Mouse (Mus musculus) kidney, embryonic 16.5 days (tissue): ENCODE results near the gene Mras. TPM values are rescaled to one million over a fixed set of nuclear protein-coding genes. Genes with fewer than 3 reads are reported as not detected.

Experiments used
- ATAC-seq: fragments of 200-750 bp; cut with Nextera tagmentation; 2 replicates; pipeline ENCODE4 v1.8.0; 2017; ENCODE audit warnings: moderate TSS enrichment; ENCODE audit not compliant: low FRiP score, low TSS enrichment
- H3K27ac ChIP-seq: fragments of 300-500 bp; sonication (generic); 2 replicates; pipeline ENCODE4 v1.5.1; 2014; ENCODE audit warnings: low read length
- H3K27me3 ChIP-seq: fragments of 300-500 bp; sonication (generic); 2 replicates; pipeline ENCODE4 v1.6.1; 2014; ENCODE audit warnings: low read length, control low read depth, mixed read lengths; ENCODE audit not compliant: insufficient read depth
- H3K36me3 ChIP-seq: fragments of 300-500 bp; sonication (generic); 2 replicates; pipeline ENCODE4 v1.6.1; 2014; ENCODE audit warnings: low read length, control low read depth, mixed read lengths; ENCODE audit not compliant: insufficient read depth
- H3K4me1 ChIP-seq: fragments of 300-500 bp; sonication (generic); 2 replicates; pipeline ENCODE4 v1.6.1; 2014; ENCODE audit warnings: low read length, control low read depth, mixed read lengths; ENCODE audit not compliant: insufficient read depth
- H3K4me2 ChIP-seq: fragments of 300-500 bp; sonication (generic); replicated peaks from 2 replicates; pipeline ENCODE4 v1.6.1; 2014; ENCODE audit warnings: low read depth, low read length
- H3K4me3 ChIP-seq: fragments of 300-500 bp; sonication (generic); 2 replicates; pipeline ENCODE4 v1.5.1; 2014; ENCODE audit warnings: mild to moderate bottlenecking, low read length
- H3K9ac ChIP-seq: fragments of 300-500 bp; sonication (generic); replicated peaks from 2 replicates; pipeline ENCODE4 v1.6.1; 2014; ENCODE audit warnings: low read length
- H3K9me3 ChIP-seq: fragments of 300-500 bp; sonication (generic); 2 replicates; pipeline ENCODE4 v1.6.1; 2016; ENCODE audit warnings: low read length, control low read depth
- WGBS: fragments of 180-500 bp; shearing (Covaris S2); extraction: QIAGEN DNeasy Blood & Tissue Kit; methylation state at CpG from one replicate; pipeline ENCODE4 v1.1.7; 2014; 5-methylcytosine and 5-hydroxymethylcytosine counted together
- polyA plus RNA-seq: library from polyadenylated mRNA; unstranded; fragments of >200 nt; fragmentation: Nextera tagmentation; extraction: Ambion mirVana; gene quantifications from 2 replicates; pipeline ENCODE4 v1.2.1, GENCODE M21; 2015

Mras gene
- polyA plus RNA-seq, 1 experiment from 2014 or later: 15.7 TPM

DNA sequence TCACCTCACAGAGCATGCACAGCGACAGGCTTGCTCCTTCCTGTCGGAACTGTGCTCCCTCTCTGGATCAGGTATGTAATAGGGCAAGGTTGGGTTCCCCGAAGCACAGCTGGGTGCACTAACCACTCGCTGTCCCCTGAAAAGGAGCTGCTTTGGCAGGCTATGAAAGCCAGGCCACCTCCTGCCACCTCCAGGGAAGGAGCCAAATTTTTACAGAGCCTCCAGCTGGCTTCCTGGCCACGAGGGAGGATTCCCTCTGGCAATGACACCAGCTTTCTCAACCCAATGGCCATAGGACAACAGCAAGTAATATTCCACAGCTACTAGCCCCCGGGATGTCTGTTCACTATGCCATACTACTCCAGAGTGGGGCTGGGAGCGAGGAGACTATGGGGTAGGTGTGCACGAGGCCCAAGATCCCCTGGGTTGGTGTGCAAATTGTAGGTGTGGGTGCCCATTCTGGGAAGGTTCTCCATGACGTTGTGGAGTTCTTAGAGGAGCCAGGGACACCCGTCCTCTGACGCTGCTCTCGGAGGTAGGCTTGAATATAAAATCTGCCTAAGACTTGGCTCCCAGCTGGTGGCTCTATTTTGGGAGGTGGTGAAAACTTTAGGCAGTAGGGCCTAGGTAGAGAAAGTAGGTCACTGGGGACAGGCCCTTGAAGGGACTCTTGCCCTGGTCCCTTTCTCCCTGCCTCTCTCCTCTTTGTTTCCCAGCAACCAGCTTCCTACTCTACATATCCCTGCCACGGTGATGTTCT is 39.9 kb downstream of the Mras start:
- no peaks in the 10 kb centered on the region for H3K27me3 ChIP-seq
- no peak overlapping the region for H3K4me2 ChIP-seq
- H3K9ac ChIP-seq: no peak overlapping the region
- H3K36me3 ChIP-seq: peaks cover 9% of the 10 kb centered on the region; the same call in 1 of the 2 replicates
- no peak overlapping the region for H3K27ac ChIP-seq
- ATAC-seq: no peak
- no peaks in the 10 kb centered on the region for H3K9me3 ChIP-seq
- 86% methylated on average over 13 of the region's 13 CpGs for WGBS
- H3K4me1 ChIP-seq: no peaks in the 10 kb centered on the region
- no peak overlapping the region for H3K4me3 ChIP-seq

DNA sequence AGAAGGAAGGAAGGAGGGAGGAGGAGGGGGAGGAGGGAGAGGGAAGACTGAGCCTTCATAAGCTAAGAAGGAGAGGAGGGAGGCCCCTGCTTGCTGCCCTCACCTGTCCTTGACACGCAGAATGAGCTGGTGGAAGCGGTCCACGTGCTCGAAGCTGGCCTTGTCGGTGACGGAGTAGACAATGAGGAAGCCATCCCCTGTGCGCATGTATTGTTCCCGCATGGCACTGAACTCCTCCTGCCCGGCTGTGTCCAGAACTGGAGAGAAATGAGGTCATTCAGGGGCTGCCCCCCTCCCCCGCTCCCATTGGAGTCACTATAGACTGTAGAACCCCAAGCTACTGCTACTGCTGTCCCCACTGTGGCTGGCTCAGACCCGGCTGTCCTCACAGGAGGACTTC is 42.8 kb downstream of the Mras start:
- H3K9me3 ChIP-seq: no peaks in the 10 kb centered on the region
- H3K36me3 ChIP-seq: peaks cover 12% of the 10 kb centered on the region; the same call in 1 of the 2 replicates
- no peak overlapping the region for H3K27ac ChIP-seq
- H3K4me2 ChIP-seq: no peak overlapping the region
- H3K4me3 ChIP-seq: no peak overlapping the region
- H3K4me1 ChIP-seq: no peaks in the 10 kb centered on the region
- WGBS: 86% methylated on average over 11 of the region's 11 CpGs
- H3K9ac ChIP-seq: no peak overlapping the region
- no peak for ATAC-seq
- no peaks in the 10 kb centered on the region for H3K27me3 ChIP-seq

- H3K4me1 ChIP-seq: no peaks in the 10 kb centered on the region
- H3K27me3 ChIP-seq: no peaks in the 10 kb centered on the region
- H3K4me2 ChIP-seq: no peak overlapping the region
- H3K4me3 ChIP-seq: no peak overlapping the region
- 97% methylated on average over 8 of the region's 8 CpGs for WGBS
- no peak overlapping the region for H3K27ac ChIP-seq
- H3K9me3 ChIP-seq: no peaks in the 10 kb centered on the region
- ATAC-seq: no peak
- peaks cover 12% of the 10 kb centered on the region; the same call in 1 of the 2 replicates for H3K36me3 ChIP-seq
- no peak overlapping the region for H3K9ac ChIP-seq
Measured at GRCm38 (mm10) chr9:99393146-99393545, 44.0 kb downstream of the Mras start.

DNA sequence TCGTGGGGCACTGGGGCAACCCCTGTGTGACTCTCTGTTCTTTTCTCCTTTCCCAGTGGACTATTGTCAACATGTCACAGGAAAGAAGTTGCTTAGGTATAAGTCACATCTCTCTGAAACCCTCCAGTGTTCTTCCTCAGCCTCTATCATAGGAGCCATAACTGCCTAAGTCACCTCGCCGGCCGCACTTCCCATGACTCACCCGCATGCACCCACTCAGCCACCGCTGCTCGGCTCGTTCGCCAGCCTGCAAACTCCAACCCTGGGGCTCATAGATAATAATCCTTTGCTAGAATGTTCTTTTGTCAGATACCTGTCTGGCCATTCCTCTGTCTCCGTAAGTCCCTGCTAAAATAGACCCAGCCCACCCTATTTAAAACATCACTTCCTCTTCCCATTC is 45.6 kb downstream of the Mras start:
- Histone ChIP-seq H3K9ac (no peak overlapping the region), H3K27me3 (no peaks in the 10 kb centered on the region), H3K4me3 (no peak overlapping the region), H3K36me3 (peaks cover 12% of the 10 kb centered on the region; the same call in 1 of the 2 replicates), H3K4me1 (no peaks in the 10 kb centered on the region), H3K27ac (no peak overlapping the region), H3K4me2 (no peak overlapping the region), H3K9me3 (no peaks in the 10 kb centered on the region)
- 87% methylated on average over 10 of the region's 10 CpGs for WGBS
- ATAC-seq: no peak

GRCm38 (mm10) chr9:99390716-99391115 is 46.5 kb downstream of the Mras start:
- H3K4me1 ChIP-seq: no peaks in the 10 kb centered on the region
- H3K9me3 ChIP-seq: no peaks in the 10 kb centered on the region
- H3K36me3 ChIP-seq: peaks cover 12% of the 10 kb centered on the region; the same call in 1 of the 2 replicates
- H3K27me3 ChIP-seq: no peaks in the 10 kb centered on the region
- no peak overlapping the region for H3K27ac ChIP-seq
- H3K4me2 ChIP-seq: no peak overlapping the region
- ATAC-seq: no peak
- no peak overlapping the region for H3K9ac ChIP-seq
- WGBS: 41% methylated on average over 2 of the region's 2 CpGs
- H3K4me3 ChIP-seq: no peak overlapping the region

DNA sequence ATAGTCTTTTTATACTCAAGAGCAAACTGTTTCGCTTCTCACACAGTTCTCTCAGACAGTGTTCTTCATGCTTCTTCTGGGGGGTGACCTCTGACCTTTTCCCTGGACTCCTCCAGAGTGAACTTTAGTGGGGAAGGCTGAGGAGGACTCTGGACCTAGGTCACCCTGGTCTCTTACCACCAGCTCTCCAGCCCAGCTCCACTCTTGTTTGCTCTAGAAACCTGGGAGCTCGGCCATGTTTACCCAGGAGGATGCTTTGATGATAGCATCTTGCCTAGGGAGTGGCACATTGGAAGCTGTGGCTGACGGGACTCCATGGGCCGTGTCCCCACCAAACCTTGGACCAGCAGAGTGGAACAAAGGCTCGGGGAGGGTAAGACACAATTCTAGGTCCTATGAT is 47.0 kb downstream of the Mras start:
- Histone ChIP-seq H3K9ac (no peak overlapping the region), H3K9me3 (no peaks in the 10 kb centered on the region), H3K4me1 (no peaks in the 10 kb centered on the region), H3K27me3 (no peaks in the 10 kb centered on the region), H3K4me2 (no peak overlapping the region), H3K4me3 (no peak overlapping the region), H3K36me3 (peaks cover 12% of the 10 kb centered on the region; the same call in 1 of the 2 replicates), H3K27ac (no peak overlapping the region)
- 53% methylated on average over 5 of the region's 5 CpGs for WGBS
- ATAC-seq: no peak

DNA sequence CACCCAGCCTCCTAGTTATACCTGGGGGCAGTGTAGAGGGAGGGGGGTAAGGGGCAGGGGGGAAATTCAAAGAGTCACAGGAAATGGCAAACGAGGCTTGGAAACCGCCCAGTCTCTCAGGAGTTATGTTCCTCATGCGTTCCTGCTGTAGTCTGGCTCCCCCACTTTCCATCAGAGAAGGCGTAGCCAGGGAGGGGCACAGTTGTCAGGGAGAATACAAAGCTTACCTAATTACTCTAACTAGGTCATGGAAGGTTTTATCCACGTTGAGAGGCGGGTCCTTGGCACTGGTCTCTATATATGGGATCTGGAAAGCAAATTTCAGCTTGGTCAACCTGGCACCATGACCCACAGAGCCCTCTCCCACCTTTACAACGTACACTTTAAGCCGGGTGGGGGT is 47.7 kb downstream of the Mras start:
- no peak overlapping the region for H3K4me3 ChIP-seq
- H3K9ac ChIP-seq: no peak overlapping the region
- H3K27me3 ChIP-seq: no peaks in the 10 kb centered on the region
- H3K27ac ChIP-seq: no peak overlapping the region
- H3K36me3 ChIP-seq: peaks cover 12% of the 10 kb centered on the region; the same call in 1 of the 2 replicates
- H3K4me2 ChIP-seq: no peak overlapping the region
- ATAC-seq: no peak
- no peaks in the 10 kb centered on the region for H3K9me3 ChIP-seq
- H3K4me1 ChIP-seq: no peaks in the 10 kb centered on the region
- whole genome bisulfite sequencing: 69% methylated on average over 8 of the region's 8 CpGs

DNA sequence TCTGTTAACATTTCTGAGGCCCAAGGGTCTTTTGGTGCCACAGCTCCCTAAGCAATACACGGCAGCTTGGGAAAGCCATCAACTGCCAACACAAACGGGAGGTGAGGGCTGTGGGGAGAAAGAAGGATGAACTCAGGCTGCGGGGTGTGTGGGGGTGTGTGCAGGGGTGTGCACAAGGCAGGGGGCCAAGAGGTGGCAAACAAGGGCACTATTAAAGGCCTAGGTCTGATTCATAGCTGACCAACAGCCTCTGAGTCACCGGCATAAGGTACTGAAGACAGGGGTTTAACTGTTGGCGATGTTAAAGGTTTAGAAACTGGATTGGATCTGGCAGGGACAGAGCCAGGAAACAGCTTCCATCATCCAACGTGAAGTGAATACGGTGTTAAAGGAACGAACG is 48.3 kb downstream of the Mras start:
- 73% methylated on average over 9 of the region's 9 CpGs for WGBS
- H3K36me3 ChIP-seq: peaks cover 12% of the 10 kb centered on the region; the same call in 1 of the 2 replicates
- no peak overlapping the region for H3K4me2 ChIP-seq
- H3K27ac ChIP-seq: no peak overlapping the region
- H3K4me3 ChIP-seq: no peak overlapping the region
- H3K4me1 ChIP-seq: no peaks in the 10 kb centered on the region
- no peak overlapping the region for H3K9ac ChIP-seq
- no peaks in the 10 kb centered on the region for H3K27me3 ChIP-seq
- H3K9me3 ChIP-seq: no peaks in the 10 kb centered on the region
- no peak for ATAC-seq

DNA sequence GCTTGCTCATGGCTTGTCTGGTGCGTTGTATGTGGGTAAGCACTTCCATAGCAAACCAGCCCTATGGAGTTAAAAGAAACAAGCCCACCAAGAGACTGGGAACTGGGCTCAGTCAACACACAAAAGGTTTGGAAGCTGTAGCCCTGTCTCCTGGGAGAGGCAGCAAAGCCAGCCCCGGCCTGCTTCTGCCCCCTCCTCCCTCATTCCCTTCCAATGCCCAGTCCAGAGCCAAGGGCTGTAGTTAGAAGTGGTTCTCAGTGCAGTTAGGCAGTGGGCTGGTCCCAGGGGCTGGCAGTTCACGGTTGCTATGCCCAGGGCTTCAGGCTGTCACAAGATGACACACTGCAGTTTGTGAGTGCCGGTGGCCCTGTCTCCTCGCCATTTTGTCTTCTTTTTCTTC is 49.1 kb downstream of the Mras start:
- 72% methylated on average over 5 of the region's 5 CpGs for WGBS
- ATAC-seq: no peak
- Histone ChIP-seq H3K4me3 (no peak overlapping the region), H3K4me1 (no peaks in the 10 kb centered on the region), H3K9me3 (no peaks in the 10 kb centered on the region), H3K36me3 (peaks cover 10% of the 10 kb centered on the region; the same call in 1 of the 2 replicates), H3K9ac (no peak overlapping the region), H3K4me2 (no peak overlapping the region), H3K27ac (no peak overlapping the region), H3K27me3 (no peaks in the 10 kb centered on the region)

DNA sequence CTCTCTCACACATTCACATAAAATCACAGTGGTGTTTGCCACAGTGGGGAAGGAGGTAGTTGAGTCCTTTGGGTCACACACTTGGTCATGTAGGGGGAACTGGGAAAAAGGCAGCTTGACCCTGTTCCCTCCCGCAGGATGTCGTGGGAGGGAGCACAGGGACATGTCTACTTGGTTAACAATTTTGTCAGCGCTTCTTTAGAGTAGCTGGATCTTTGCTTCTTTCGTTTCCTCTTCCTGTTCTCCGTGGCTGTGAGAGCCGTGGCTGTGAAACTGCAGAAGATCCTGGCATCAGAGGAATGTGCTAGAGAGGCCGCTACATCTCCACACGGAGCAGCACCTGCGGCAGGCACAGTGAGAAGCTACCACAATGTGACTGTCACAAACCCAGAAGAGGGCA is 54.6 kb downstream of the Mras start:
- H3K4me2 ChIP-seq: no peak overlapping the region
- ATAC-seq: no peak
- H3K9ac ChIP-seq: no peak overlapping the region
- H3K4me1 ChIP-seq: no peaks in the 10 kb centered on the region
- no peak overlapping the region for H3K4me3 ChIP-seq
- H3K27ac ChIP-seq: no peak overlapping the region
- no peaks in the 10 kb centered on the region for H3K9me3 ChIP-seq
- no peaks in the 10 kb centered on the region for H3K27me3 ChIP-seq
- WGBS: 65% methylated on average over 9 of the region's 9 CpGs
- H3K36me3 ChIP-seq: no peaks in the 10 kb centered on the region
